Mouse (Mus musculus) gastrocnemius, adult 2 months (tissue): ENCODE measurements around the gene S100a16. TPM values are rescaled to one million over a fixed set of nuclear protein-coding genes. Genes with fewer than 3 reads are reported as not detected.

Experiments used
- DNase-seq: peaks from one replicate; pipeline ENCODE4 v3.0.0; 2022
- H3K27ac ChIP-seq: fragments of 200-600 bp; 2 replicates; pipeline ENCODE4 v1.8.1; 2022; ENCODE audit warnings: mild to moderate bottlenecking
- H3K4me3 ChIP-seq: fragments of 200-600 bp; 2 replicates; pipeline ENCODE4 v1.8.1; 2022; ENCODE audit warnings: mild to moderate bottlenecking, moderate library complexity
- CTCF ChIP-seq: fragments of 200-600 bp; IDR thresholded peaks from 2 replicates; pipeline ENCODE4 v1.8.1; 2022; ENCODE audit warnings: antibody characterized with exemption, mild to moderate bottlenecking, moderate library complexity
- intact Hi-C: fragments of 180-260 bp; cut with DNase I; formaldehyde crosslinking; loops from one replicate; pipeline ENCODE4 v1.15.1; 2025
- total RNA-seq, 2 experiments: library from RNA; stranded (reverse); gene quantifications; 2 replicates each; pipeline ENCODE4 v1.2.3; 2021

The S100a16 gene
- total RNA-seq, 2 experiments from 2014 or later, result 52.3 to 67.7 TPM

GRCm38 (mm10) chr3:90527291-90527873 lies 9.7 kb upstream of the S100a16 start:
- TF ChIP-seq CTCF, result no peak
- Histone ChIP-seq H3K4me3 (no peak overlapping the region), H3K27ac (no peak overlapping the region)
- intact Hi-C loops, result loop anchor here (5.0 to 10.0 kb wide), 2 partner anchors 57 to 90 kb away; no protein-coding TSS in a partner anchor
- DNase-seq, result no peak

- no peak overlapping the region for H3K27ac ChIP-seq
- no peak for TF ChIP-seq CTCF
- no peak overlapping the region for H3K4me3 ChIP-seq
- intact Hi-C loops, result no loop called here
- DNase-seq, result no peak
Measured at GRCm38 (mm10) chr3:90531713-90532112, 5.3 kb upstream of the S100a16 start.

GRCm38 (mm10) chr3:90535446-90535845 lies 1.6 kb upstream of the S100a16 start:
- H3K27ac ChIP-seq, result no peak overlapping the region
- no peak for DNase-seq
- no peak for TF ChIP-seq CTCF
- intact Hi-C loops, result no loop called here
- no peak overlapping the region for H3K4me3 ChIP-seq

- no peak for DNase-seq
- intact Hi-C loops, result no loop called here
- peak overlapping the region; percentile 95 for H3K27ac ChIP-seq
- H3K4me3 ChIP-seq, result peak overlapping the region; percentile 88
- TF ChIP-seq CTCF, result no peak
Measured at GRCm38 (mm10) chr3:90537905-90538296, 847 bp downstream of the S100a16 start.

- H3K4me3 ChIP-seq, result peak overlapping the region; percentile 69
- peak; percentile 39 for DNase-seq
- intact Hi-C loops, result loop anchor here (5.0 kb wide), 1 partner anchor 46 kb away; no protein-coding TSS in a partner anchor
- peak overlapping the region; percentile 89 for H3K27ac ChIP-seq
- TF ChIP-seq CTCF, result no peak
Measured at GRCm38 (mm10) chr3:90540904-90541303, 3.9 kb downstream of the S100a16 start.

GRCm38 (mm10) chr3:90549676-90550420 lies 12.8 kb downstream of the S100a16 start:
- no peak overlapping the region for H3K4me3 ChIP-seq
- no peak for DNase-seq
- H3K27ac ChIP-seq, result 0 out of 2 replicates have a peak overlapping the region, but pooled peaks have one; percentile 6
- no peak for TF ChIP-seq CTCF
- intact Hi-C loops, result no loop called here

- Histone ChIP-seq H3K4me3 (no peak overlapping the region), H3K27ac (no peak overlapping the region)
- TF ChIP-seq CTCF, result no peak
- DNase-seq, result no peak
- intact Hi-C loops, result no loop called here
Measured at GRCm38 (mm10) chr3:90550421-90550790, 13.4 kb downstream of the S100a16 start.

- TF ChIP-seq CTCF, result no peak
- Histone ChIP-seq H3K27ac (no peak overlapping the region), H3K4me3 (no peak overlapping the region)
- no peak for DNase-seq
- intact Hi-C loops, result no loop called here
Measured at GRCm38 (mm10) chr3:90552231-90552630, 15.2 kb downstream of the S100a16 start.

- peak; percentile 58 for DNase-seq
- H3K27ac ChIP-seq, result 0 out of 2 replicates have a peak overlapping the region, but pooled peaks have one; percentile 32
- intact Hi-C loops, result no loop called here
- TF ChIP-seq CTCF, result no peak
- H3K4me3 ChIP-seq, result no peak overlapping the region
Measured at GRCm38 (mm10) chr3:90555954-90556353, 18.9 kb downstream of the S100a16 start.

- Histone ChIP-seq H3K4me3 (no peak within 1 kb of the TSS), H3K27ac (no peak within 1 kb of the TSS)
- TF ChIP-seq CTCF, result no peak
- DNase-seq, result no peak
- intact Hi-C loops, result no loop called here
Measured at GRCm38 (mm10) chr3:90560008-90560628, 23.1 kb downstream of the S100a16 start, which contains the start of gene S100a3. Gene S100a3 (plus strand): TSS chr3:90560578.

- peak overlapping the region; percentile 76 for H3K27ac ChIP-seq
- intact Hi-C loops, result no loop called here
- no peak overlapping the region for H3K4me3 ChIP-seq
- DNase-seq, result peak; percentile 66
- TF ChIP-seq CTCF, result no peak
Measured at GRCm38 (mm10) chr3:90574691-90575090, 37.6 kb downstream of the S100a16 start.

GRCm38 (mm10) chr3:90575320-90575719 lies 38.3 kb downstream of the S100a16 start:
- TF ChIP-seq CTCF, result no peak
- no peak for DNase-seq
- H3K4me3 ChIP-seq, result no peak overlapping the region
- intact Hi-C loops, result no loop called here
- peak overlapping the region; percentile 76 for H3K27ac ChIP-seq
